Mouse (Mus musculus) CD4-positive, CD25-positive, alpha-beta regulatory T cell, adult 2 months (primary cell): ENCODE results near the gene Rtkn2.
A peak's percentile ranks its signal among the peaks of the same experiment; 100 is the strongest.

Source experiments
- DNase-seq: peaks from one replicate; pipeline ENCODE4 v3.0.0-alpha.2; 2012; ENCODE audit warnings: low read depth, low spot score

Gene Rtkn2

GRCm38 (mm10) chr10:68103988-68104387, 124.6 kb downstream of the Rtkn2 start:
- DNase-seq = no peak

GRCm38 (mm10) chr10:68104481-68104880, 125.1 kb downstream of the Rtkn2 start:
- peak; percentile 59 for DNase-seq

DNA sequence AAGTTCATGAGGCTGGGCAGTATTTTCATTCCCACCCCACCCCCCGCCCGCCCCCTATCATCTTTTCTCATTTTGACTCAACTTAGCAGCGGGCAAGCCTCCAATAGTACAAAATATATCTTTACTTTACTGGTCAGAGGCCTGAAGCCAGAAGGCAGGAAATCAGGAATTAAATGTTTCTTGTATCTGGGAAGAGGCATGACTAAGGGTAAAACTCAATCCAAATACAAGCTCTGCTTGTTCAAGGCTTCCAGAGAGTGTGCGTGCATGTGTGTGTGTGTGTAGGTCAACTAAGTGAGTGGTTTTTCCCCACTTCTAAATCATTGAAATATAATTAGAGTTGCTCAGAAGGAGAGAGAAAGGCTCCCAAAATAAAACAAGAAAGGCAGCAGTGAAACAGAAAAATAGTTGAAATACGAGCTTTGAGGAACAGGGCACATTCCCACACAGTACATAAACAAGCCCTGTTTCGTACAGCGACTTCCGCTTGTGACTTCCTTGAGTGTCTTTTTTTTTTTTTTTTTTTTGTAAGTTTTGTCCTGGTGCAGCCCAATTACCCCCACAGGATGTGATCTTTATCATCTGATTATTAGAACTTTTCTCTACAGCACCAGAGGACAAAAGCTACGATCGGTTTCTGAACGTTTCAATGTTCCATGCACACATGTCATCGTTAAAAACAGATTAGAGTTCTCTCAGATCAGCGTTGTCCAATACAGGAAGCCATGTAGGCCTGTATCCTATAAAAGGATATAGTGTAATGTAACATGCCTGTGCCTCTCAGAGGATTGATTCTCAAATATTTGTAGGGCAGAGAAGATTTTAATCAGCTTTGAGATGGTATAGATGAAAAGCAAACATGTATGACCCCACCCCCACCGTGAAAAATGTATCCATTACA, 125.8 kb downstream of the Rtkn2 start:
- peak; percentile 75 for DNase-seq

- no peak for DNase-seq
Measured at GRCm38 (mm10) chr10:68106351-68106950, 127.1 kb downstream of the Rtkn2 start.

DNA sequence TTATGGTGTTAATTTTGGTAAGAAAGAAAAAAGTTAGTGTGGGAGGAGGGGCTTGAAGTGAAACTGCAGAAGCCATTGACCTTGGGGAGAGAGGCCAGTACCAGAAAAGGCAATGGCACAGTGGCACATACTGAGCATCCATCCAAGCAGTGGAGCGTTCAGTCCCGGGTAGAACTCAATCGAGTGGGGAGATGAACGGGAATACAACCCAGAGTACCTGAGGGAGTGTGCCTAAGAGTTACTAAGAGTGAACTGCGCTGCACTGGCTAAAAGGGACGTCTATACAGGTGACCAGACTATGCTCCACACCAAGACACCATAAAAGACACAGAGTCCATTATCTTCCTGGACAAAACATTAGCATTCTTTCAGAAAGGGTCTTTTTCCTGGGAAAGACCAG, 128.3 kb downstream of the Rtkn2 start:
- DNase-seq = no peak
